8 mouse cellular contexts compared by ENCODE assay signal in genomic region chr5:117493947-117494346, GRCm38 (mm10).
A peak's percentile ranks its signal among the peaks of the same experiment; 100 is the strongest.
DNase-seq lines count a peak whose midpoint lies in the region; ATAC-seq and TF ChIP-seq lines count a peak whose summit lies in the region.

No protein-coding gene starts in this region.

- WGBS in limb, embryonic 10.5 days: 29% methylated on average over 7 of the region's 7 CpGs
- 24% methylated on average over 7 of the region's 7 CpGs for WGBS in neural tube, embryonic 12.5 days

- H3K4me1 ChIP-seq in cortical plate, adult 2 months (ENCODE audit: control insufficient read depth, insufficient read depth, low read length): no peaks in the 10 kb centered on the region
- peaks cover 11% of the 10 kb centered on the region for H3K4me1 ChIP-seq in limb, embryonic 10.5 days
- peaks cover 16% of the 10 kb centered on the region for H3K4me1 ChIP-seq in neural tube, embryonic 12.5 days

- H3K27me3 ChIP-seq in C2C12 (ENCODE audit: control insufficient read depth, insufficient read depth, insufficient read length): no peaks in the 10 kb centered on the region
- H3K27me3 ChIP-seq in limb, embryonic 10.5 days (ENCODE audit: low read depth, poor library complexity, severe bottlenecking): peaks cover 15% of the 10 kb centered on the region
- no peaks in the 10 kb centered on the region for H3K27me3 ChIP-seq in neural tube, embryonic 12.5 days (replicated peaks)

- H3K9me3 ChIP-seq in limb, embryonic 10.5 days (replicated peaks): no peaks in the 10 kb centered on the region
- H3K9me3 ChIP-seq in neural tube, embryonic 12.5 days: no peaks in the 10 kb centered on the region

- peak; percentile 78 for DNase-seq in R1 (ENCODE audit: low read depth, low spot score)
- peak; percentile 52 for DNase-seq in gastrocnemius, postnatal 10 days
- peak; percentile 72 for DNase-seq in kidney, adult 18-20 months
- DNase-seq in limb, embryonic 10.5 days (ENCODE audit: low spot score): peak; percentile 71
- DNase-seq in urinary bladder, postnatal 36 days (ENCODE audit: low spot score in 2 of 2): peak; percentile 43 to 51

- H3K79me2 ChIP-seq in C2C12 (ENCODE audit: control insufficient read depth, insufficient read depth): no peaks in the 10 kb centered on the region

- no peak overlapping the region for H3K9ac ChIP-seq in neural tube, embryonic 12.5 days

- no peak overlapping the region for H3K4me3 ChIP-seq in C2C12 (ENCODE audit: insufficient read depth, poor library complexity, severe bottlenecking)
- no peak overlapping the region; the same call in 1 of the 2 replicates for H3K4me3 ChIP-seq in cortical plate, adult 2 months (ENCODE audit: insufficient read depth, low read length)
- H3K4me3 ChIP-seq in limb, embryonic 10.5 days: no peak overlapping the region
- H3K4me3 ChIP-seq in neural tube, embryonic 12.5 days: no peak overlapping the region

- TF ChIP-seq POLR2A in cortical plate, adult 2 months (IDR thresholded peaks at IDR 0.05; ENCODE audit: extremely low read depth, insufficient read depth, low read length): no peak

- H3K79me3 ChIP-seq in C2C12 (ENCODE audit: low read depth): no peaks in the 10 kb centered on the region

- H3K27ac ChIP-seq in cortical plate, adult 2 months (ENCODE audit: insufficient read depth, low read length): no peak overlapping the region
- H3K27ac ChIP-seq in limb, embryonic 10.5 days: no peak overlapping the region
- H3K27ac ChIP-seq in neural tube, embryonic 12.5 days: no peak overlapping the region

- H3K36me3 ChIP-seq in C2C12 (ENCODE audit: control insufficient read depth, insufficient read depth): no peaks in the 10 kb centered on the region
- H3K36me3 ChIP-seq in limb, embryonic 10.5 days: no peaks in the 10 kb centered on the region
- no peaks in the 10 kb centered on the region for H3K36me3 ChIP-seq in neural tube, embryonic 12.5 days

- ATAC-seq in neural tube, embryonic 12.5 days (ENCODE audit: low FRiP score, low read depth): no peak

- H3K4me2 ChIP-seq in neural tube, embryonic 12.5 days (replicated peaks): peak overlapping the region; percentile 57

- H3ac ChIP-seq in C2C12 (ENCODE audit: control insufficient read depth, insufficient read length, low read depth): no peak overlapping the region

- TF ChIP-seq CTCF in C2C12 (IDR thresholded peaks at IDR 0.05; ENCODE audit: control insufficient read depth, insufficient read depth, insufficient read length): peak; percentile 68
- TF ChIP-seq CTCF in cortical plate, adult 2 months (IDR thresholded peaks at IDR 0.05; ENCODE audit: extremely low read depth, insufficient read depth, low read length): peak; percentile 93

TF ChIP-seq in C2C12, 6 proteins besides CTCF, POLR2A, EP300 and RAD21:
- no peak for TF ChIP-seq CEBPB (IDR thresholded peaks at IDR 0.05; ENCODE audit: low read depth)
- no peak for TF ChIP-seq MYOG (IDR thresholded peaks at IDR 0.05; ENCODE audit: control insufficient read depth, extremely low read depth, insufficient read length)
